Mouse (Mus musculus): ENCODE measurements around the gene Ppp6r3. TPM values are rescaled to one million over a fixed set of nuclear protein-coding genes. Genes with fewer than 3 reads are reported as not detected.
A peak's percentile ranks its signal among the peaks of the same experiment; 100 is the strongest.

Gene Ppp6r3
- total RNA-seq, 2 experiments from 2014 or later = 82.6 to 101 TPM

- no peak for DNase-seq (ENCODE audit: low spot score in 2 of 2)
Measured at GRCm38 (mm10) chr19:3528646-3529045, 46.9 kb downstream of the Ppp6r3 start.

- no peak for DNase-seq (ENCODE audit: low spot score in 2 of 2)
Measured at GRCm38 (mm10) chr19:3527531-3527930, 48.0 kb downstream of the Ppp6r3 start.

GRCm38 (mm10) chr19:3519471-3520169 lies 55.9 kb downstream of the Ppp6r3 start:
- DNase-seq (ENCODE audit: low spot score in 2 of 2) = no peak

GRCm38 (mm10) chr19:3497216-3497615 lies 78.3 kb downstream of the Ppp6r3 start:
- no peak for DNase-seq (ENCODE audit: low spot score in 2 of 2)

- DNase-seq (ENCODE audit: low spot score in 2 of 2) = no peak
Measured at GRCm38 (mm10) chr19:3489826-3490225, 85.7 kb downstream of the Ppp6r3 start.

GRCm38 (mm10) chr19:3482831-3483230 lies 92.7 kb downstream of the Ppp6r3 start:
- DNase-seq (ENCODE audit: low spot score in 2 of 2) = no peak

GRCm38 (mm10) chr19:3480101-3480500 lies 95.4 kb downstream of the Ppp6r3 start:
- DNase-seq (ENCODE audit: low spot score in 2 of 2) = no peak

- DNase-seq (ENCODE audit: low spot score in 2 of 2) = no peak
Measured at GRCm38 (mm10) chr19:3476996-3477395, 98.6 kb downstream of the Ppp6r3 start.

- DNase-seq (ENCODE audit: low spot score in 2 of 2) = no peak
Measured at GRCm38 (mm10) chr19:3471218-3471617, 104.3 kb downstream of the Ppp6r3 start.

GRCm38 (mm10) chr19:3467574-3467973 lies 108.0 kb downstream of the Ppp6r3 start:
- no peak for DNase-seq (ENCODE audit: low spot score in 2 of 2)

GRCm38 (mm10) chr19:3459986-3460385 lies 115.6 kb downstream of the Ppp6r3 start:
- no peak for DNase-seq (ENCODE audit: low spot score in 2 of 2)

- no peak for DNase-seq (ENCODE audit: low spot score in 2 of 2)
Measured at GRCm38 (mm10) chr19:3458331-3459099, 117.0 kb downstream of the Ppp6r3 start.

GRCm38 (mm10) chr19:3457700-3458099 lies 117.8 kb downstream of the Ppp6r3 start:
- no peak for DNase-seq (ENCODE audit: low spot score in 2 of 2)

- DNase-seq (ENCODE audit: low spot score in 2 of 2) = peak in 1 of 2 experiments; percentile 10
Measured at GRCm38 (mm10) chr19:3451649-3452048, 123.9 kb downstream of the Ppp6r3 start.

GRCm38 (mm10) chr19:3451170-3451569 lies 124.4 kb downstream of the Ppp6r3 start:
- peak; percentile 39 to 48 for DNase-seq (ENCODE audit: low spot score in 2 of 2)

GRCm38 (mm10) chr19:3450714-3451113 lies 124.8 kb downstream of the Ppp6r3 start:
- no peak for DNase-seq (ENCODE audit: low spot score in 2 of 2)

GRCm38 (mm10) chr19:3449248-3449647 lies 126.3 kb downstream of the Ppp6r3 start:
- DNase-seq (ENCODE audit: low spot score in 2 of 2) = no peak

GRCm38 (mm10) chr19:3447348-3447747 lies 128.2 kb downstream of the Ppp6r3 start:
- DNase-seq (ENCODE audit: low spot score in 2 of 2) = no peak

- no peak for DNase-seq (ENCODE audit: low spot score in 2 of 2)
Measured at GRCm38 (mm10) chr19:3441092-3441491, 134.5 kb downstream of the Ppp6r3 start.

GRCm38 (mm10) chr19:3440667-3441066 lies 134.9 kb downstream of the Ppp6r3 start:
- DNase-seq (ENCODE audit: low spot score in 2 of 2) = no peak

GRCm38 (mm10) chr19:3437980-3438379 lies 137.6 kb downstream of the Ppp6r3 start:
- no peak for DNase-seq (ENCODE audit: low spot score in 2 of 2)

- DNase-seq (ENCODE audit: low spot score in 2 of 2) = no peak
Measured at GRCm38 (mm10) chr19:3436840-3437239, 138.7 kb downstream of the Ppp6r3 start.

Measured in adrenal gland, adult 18-20 months (tissue).